Mouse (Mus musculus): ENCODE measurements around the gene Erbb4.

The Erbb4 gene

GRCm38 (mm10) chr1:68089623-68090022, 1018.2 kb downstream of the Erbb4 start:
- DNase-seq (ENCODE audit: low spot score in 2 of 2), result no peak

DNA sequence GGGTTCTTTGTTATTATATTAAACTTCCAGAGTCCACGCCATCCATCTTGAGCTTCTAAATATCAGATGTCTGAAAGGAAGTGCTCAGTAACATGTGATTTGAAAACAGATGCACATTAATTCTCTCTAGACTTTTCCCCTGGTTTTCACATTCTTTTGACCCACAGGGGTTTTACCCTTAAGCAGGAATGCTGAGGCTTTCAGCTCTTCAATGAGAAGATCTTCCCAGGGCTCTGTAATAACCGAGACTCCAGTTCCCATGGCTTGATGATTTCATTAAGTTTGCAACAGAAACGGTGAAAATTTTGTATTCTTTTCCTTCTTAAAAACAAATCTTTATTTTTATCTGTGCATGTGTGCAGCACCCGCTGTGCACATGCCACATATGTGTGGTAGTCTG, 1051.4 kb downstream of the Erbb4 start:
- no peak for DNase-seq (ENCODE audit: low spot score in 2 of 2)

DNA sequence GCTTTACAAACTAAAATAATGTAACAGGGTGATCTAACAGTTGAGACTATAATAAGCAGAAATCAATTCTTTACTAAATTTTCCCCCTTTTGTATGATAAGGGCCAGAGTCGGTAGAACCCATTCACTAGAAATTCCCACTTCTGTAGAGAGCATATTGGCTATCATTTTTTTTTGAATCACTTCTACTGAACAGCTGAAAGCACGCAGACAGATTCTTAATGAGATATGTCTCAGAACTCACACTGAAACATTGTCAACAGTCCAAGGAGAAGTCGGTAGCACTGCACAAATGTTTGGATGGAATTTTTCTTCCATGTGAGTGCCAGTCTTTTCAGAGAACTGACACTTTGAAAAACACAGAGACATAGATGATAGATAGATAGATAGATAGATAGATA, 1053.1 kb downstream of the Erbb4 start:
- DNase-seq (ENCODE audit: low spot score in 2 of 2), result no peak

DNA sequence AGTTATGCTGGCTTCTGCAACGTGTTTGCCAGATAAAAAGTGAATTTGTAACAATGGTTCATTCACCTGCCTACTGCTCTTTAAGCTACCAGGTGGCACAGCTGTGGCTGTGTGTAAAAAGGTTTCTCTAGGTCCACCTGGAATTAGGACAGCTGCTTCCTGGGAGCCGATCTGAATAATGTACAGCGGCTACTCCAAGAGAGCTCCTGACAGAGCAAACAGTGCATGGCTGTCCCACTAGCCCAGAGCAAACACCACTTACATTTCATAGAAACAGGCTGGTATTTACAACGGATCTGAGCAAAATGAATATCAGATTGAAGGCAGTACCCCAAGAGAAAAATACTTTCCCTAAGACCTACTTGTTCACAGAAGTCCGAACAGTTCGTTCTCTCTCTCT, 1058.0 kb downstream of the Erbb4 start:
- DNase-seq (ENCODE audit: low spot score in 2 of 2), result no peak

DNA sequence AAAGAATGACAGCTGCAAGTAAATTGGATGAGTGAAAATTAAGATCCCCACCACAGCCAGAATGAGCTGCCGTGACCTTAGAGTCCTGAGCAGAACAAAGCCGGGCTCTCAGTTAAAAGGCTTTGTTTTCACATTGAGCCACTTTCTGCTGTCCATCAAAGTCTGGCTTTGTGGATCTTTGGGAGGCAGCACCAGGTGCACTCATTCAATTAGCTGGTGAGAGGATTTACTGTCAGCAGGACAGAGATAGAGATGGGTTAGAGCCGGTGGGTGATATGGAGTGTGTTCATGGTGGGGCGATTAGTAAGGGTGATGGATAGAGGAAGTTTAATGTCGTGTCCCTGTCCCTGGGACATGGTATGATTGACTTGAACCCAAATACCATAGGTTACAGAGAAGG, 1060.7 kb downstream of the Erbb4 start:
- no peak for DNase-seq (ENCODE audit: low spot score in 2 of 2)

DNA sequence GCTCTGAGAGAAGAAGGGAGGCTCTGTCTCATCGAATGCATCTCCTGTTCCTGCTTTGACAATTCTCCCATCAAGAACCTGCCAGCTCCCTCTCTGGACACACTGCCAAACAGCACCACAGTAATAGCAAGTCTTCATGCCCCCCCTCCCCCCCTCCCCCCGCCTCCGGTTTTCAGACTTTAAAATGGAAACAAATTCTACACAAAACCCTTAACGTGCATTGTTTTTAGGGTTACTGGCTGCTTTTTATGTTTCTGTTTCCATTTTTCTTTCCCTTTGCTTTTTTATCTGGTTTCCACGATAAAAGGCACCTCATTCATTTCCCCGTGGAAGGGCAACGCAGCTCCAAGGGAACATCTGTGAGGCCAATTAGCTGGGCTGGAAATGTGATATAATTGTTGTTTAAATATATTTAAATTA, 1061.3 kb downstream of the Erbb4 start:
- DNase-seq (ENCODE audit: low spot score in 2 of 2), result peak in 1 of 2 experiments; percentile 8

DNA sequence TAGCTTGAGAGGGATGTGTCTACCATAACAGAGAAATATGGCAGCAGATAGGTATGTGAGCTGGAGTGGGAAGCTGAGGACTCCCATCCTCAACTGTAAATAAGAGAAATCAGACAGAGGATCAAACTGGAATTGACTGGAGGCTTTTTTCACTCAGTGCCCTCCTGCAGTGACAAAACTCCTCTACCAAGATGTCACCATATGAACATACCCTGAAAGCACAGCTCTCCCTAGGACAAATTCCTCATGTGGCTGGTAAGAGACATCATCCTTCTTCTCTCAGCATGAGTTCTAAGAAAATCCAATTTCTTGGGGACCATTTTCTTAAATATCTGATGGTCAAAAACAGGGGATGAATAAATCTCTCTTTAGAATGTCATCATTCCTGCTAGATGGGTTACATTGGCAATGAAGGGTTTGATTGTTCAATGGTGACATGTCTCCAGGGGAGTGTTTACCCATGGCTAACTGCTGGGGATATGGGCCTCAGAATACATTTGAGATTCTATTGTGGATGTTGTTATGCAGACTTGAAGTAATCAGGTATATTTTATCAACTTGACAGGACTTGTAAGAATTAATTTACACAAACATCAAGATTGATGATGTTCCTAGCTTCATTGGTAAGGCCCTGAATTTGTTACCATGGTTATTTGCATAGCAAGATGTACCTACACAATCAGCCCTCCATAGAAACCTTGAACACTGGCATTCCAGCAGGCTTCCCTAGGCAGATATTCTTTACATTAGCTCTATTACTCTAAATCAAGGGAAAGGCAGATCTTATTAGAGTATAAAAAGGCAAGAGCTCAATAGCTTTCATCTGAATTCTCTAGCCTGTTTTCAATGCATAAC, 1083.5 kb downstream of the Erbb4 start:
- no peak for DNase-seq (ENCODE audit: low spot score in 2 of 2)

DNA sequence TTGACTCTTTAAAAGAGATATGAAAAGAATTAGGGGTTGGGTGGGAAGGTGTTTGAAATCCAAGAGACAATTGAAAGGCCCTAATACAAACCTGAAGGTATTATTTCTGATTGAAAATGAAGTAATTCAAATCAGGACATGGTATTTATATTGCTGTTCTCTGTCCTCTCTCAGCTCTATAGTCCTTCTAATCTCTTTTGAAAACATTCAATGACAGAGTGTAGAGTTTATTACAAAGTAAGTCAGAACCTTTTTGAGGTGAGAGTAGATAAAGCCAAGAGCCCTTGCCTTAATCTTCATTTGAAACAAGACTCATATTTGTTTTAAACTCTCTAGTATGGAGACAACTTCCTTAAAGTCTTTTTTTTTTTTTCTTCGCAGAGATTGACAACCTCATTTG, 1087.8 kb downstream of the Erbb4 start:
- no peak for DNase-seq (ENCODE audit: low spot score in 2 of 2)

DNA sequence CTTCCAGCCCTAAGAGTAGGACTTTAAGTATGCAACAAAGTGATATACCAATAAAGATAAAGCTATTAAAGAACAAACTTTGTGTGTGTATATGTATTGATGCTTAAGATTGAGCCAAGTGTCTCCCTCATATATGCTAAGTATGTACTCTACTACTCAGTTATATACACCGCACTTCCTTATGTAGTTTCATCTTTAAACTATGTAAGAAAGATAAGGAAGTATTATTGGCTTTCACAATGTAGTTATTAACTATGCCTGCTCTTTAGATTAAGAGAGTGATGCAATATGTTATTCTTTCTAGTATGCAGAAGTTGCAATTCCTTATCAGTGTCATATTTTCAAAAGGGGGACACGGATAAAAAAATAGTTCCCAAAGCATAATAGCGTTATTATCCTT, 1088.2 kb downstream of the Erbb4 start:
- no peak for DNase-seq (ENCODE audit: low spot score in 2 of 2)
